Mouse (Mus musculus) forebrain, embryonic 15.5 days (tissue): ENCODE measurements around the gene Ikzf3. TPM values are rescaled to one million over a fixed set of nuclear protein-coding genes. Genes with fewer than 3 reads are reported as not detected.

Experiments used
- ATAC-seq: fragments of 200-750 bp; cut with Nextera tagmentation; replicated peaks from 2 replicates; pipeline ENCODE4 v1.8.0; 2017; ENCODE audit warnings: mild to moderate bottlenecking, moderate TSS enrichment, moderate library complexity
- H3K27ac ChIP-seq: fragments of 300-500 bp; sonication (generic); replicated peaks from 2 replicates; pipeline ENCODE4 v1.5.1; 2015; ENCODE audit warnings: mild to moderate bottlenecking, inconsistent platforms
- H3K27me3 ChIP-seq: fragments of 300-500 bp; sonication (generic); 2 replicates; pipeline ENCODE4 v1.6.1; 2015; ENCODE audit warnings: inconsistent platforms
- H3K36me3 ChIP-seq: fragments of 300-500 bp; sonication (generic); 2 replicates; pipeline ENCODE4 v1.6.1; 2015; ENCODE audit warnings: mild to moderate bottlenecking, inconsistent platforms
- H3K4me1 ChIP-seq: fragments of 300-500 bp; sonication (generic); 2 replicates; pipeline ENCODE4 v1.6.1; 2015; ENCODE audit warnings: inconsistent platforms
- H3K4me2 ChIP-seq: fragments of 300-500 bp; sonication (generic); replicated peaks from 2 replicates; pipeline ENCODE4 v1.6.1; 2015; ENCODE audit warnings: mild to moderate bottlenecking, inconsistent platforms
- H3K4me3 ChIP-seq: fragments of 300-500 bp; sonication (generic); 2 replicates; pipeline ENCODE4 v1.5.1; 2015; ENCODE audit warnings: mild to moderate bottlenecking, inconsistent platforms
- H3K9ac ChIP-seq: fragments of 300-500 bp; sonication (generic); replicated peaks from 2 replicates; pipeline ENCODE4 v1.6.1; 2015; ENCODE audit warnings: mild to moderate bottlenecking, inconsistent platforms
- H3K9me3 ChIP-seq: fragments of 300-500 bp; sonication (generic); 2 replicates; pipeline ENCODE4 v1.6.1; 2016; ENCODE audit warnings: inconsistent platforms
- WGBS: fragments of 180-500 bp; shearing (Covaris S2); methylation state at CpG from one replicate; pipeline ENCODE4 v1.1.7; 2015; ENCODE audit warnings: mixed read lengths; 5-methylcytosine and 5-hydroxymethylcytosine counted together
- polyA plus RNA-seq: library from polyadenylated mRNA; unstranded; fragments of >200 nt; fragmentation: Nextera tagmentation; extraction: Ambion mirVana; gene quantifications from 2 replicates; pipeline ENCODE4 v1.2.1, GENCODE M21; 2015

Gene Ikzf3
- polyA plus RNA-seq, 1 experiment from 2014 or later, result 0.10 TPM

DNA sequence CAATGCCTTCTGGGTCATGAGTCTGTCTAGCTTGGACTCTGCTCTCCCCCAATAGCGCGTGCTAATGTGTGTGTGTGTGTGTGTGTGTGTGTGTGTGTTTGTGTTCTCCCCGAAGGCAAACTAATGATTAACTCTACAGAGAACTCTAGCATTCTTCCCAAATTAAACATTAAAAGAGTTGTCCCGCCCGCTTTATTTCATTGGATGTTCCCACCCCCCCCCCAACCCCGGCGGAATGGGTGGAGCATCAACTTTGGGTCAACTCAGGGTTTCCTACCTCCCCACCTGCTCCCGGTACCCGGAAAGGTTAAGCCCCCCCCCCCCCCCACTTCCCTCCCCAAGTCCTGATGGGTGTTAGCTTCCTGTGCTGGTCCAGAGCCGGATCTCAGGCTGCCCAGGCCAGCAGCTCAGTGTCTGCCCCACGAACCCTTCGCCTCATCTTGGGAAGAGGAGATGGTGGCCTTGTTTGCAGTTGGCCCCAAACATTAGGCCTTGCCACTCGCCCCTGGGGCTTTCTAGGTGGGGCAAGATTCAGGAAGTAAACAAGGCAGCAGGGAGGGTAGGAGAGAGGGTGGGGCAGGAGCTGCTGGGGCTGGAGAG is 97.5 kb downstream of the Ikzf3 start:
- H3K27me3 ChIP-seq, result peaks cover 25% of the 10 kb centered on the region; the same call in 1 of the 2 replicates
- H3K9ac ChIP-seq, result no peak overlapping the region
- no peak overlapping the region for H3K4me3 ChIP-seq
- H3K27ac ChIP-seq, result no peak overlapping the region
- no peaks in the 10 kb centered on the region for H3K9me3 ChIP-seq
- WGBS, result 53% methylated on average over 13 of the region's 13 CpGs
- no peak overlapping the region for H3K4me2 ChIP-seq
- no peak for ATAC-seq
- H3K36me3 ChIP-seq, result no peaks in the 10 kb centered on the region
- H3K4me1 ChIP-seq, result 0 out of 2 replicates have a peak, but pooled peaks cover 6% of the 10 kb centered on the region

DNA sequence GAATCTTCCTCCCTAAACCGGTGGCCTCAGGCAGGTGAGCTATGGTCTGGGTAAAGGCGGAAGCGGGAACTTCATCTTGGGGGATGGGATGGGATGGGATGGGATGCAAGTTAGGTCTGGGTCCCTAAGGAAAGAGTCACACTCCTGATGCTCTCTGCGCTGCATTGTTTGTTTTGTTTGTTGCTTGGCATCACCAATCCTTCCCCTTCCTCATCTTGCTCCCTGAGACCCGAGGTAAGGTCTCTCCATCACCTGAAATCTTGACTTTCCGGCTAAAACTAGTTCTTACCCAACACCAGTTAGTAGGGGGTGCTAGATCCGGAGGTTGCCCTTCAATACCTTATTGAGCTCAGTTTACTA is 98.4 kb downstream of the Ikzf3 start:
- H3K4me2 ChIP-seq, result no peak overlapping the region
- peaks cover 25% of the 10 kb centered on the region; the same call in 1 of the 2 replicates for H3K27me3 ChIP-seq
- no peaks in the 10 kb centered on the region for H3K36me3 ChIP-seq
- WGBS, result 20% methylated on average over 7 of the region's 7 CpGs
- no peaks in the 10 kb centered on the region for H3K9me3 ChIP-seq
- H3K9ac ChIP-seq, result no peak overlapping the region
- no peak overlapping the region for H3K4me3 ChIP-seq
- ATAC-seq, result no peak
- 0 out of 2 replicates have a peak, but pooled peaks cover 6% of the 10 kb centered on the region for H3K4me1 ChIP-seq
- H3K27ac ChIP-seq, result no peak overlapping the region

DNA sequence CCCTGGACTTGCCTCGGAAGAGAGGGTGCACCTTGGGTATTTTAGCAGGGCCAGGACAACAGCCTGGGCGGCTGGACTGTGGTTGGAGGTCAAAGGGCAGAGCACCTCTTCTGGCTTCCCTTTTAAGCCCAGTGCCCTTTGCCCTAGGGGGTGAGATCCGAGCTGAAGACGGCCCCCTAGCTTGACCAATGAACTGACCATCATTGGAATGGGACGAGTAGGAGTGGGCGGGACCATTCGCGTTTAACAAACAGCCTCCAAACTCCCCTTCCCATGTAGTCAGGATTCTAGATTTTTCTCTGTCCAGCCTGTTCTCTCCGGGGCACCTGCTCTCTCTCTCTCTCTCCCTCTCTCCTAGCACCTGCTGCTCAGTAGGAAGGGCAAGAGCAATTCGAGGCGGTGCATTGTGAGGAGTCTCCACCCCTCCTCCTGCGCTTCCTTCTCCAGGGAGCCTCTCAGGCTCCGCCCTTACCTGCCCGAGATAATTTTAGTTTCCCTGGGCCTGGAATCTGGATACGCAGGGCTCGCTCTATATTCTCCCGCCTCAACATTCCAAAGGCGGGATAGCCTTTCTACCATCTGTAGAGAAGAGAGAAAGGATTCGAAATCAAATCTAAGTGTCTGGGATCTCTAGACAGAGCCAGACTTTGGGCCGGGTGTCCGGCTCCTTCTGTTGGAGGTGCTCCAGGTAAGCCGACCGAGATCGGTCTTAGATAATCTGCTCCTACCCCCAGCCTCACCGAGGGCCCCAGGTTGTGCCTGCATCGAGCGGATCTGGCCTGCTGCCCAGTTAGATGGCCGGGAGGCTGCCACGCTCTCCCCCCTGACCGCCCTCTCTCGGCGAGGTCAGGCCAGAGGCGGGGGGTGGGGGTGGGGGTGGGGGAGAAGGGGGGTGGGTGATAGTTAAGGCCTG is 99.0 kb downstream of the Ikzf3 start:
- Histone ChIP-seq H3K9ac (no peak overlapping the region), H3K27ac (no peak overlapping the region), H3K27me3 (peaks cover 25% of the 10 kb centered on the region; the same call in 1 of the 2 replicates), H3K36me3 (no peaks in the 10 kb centered on the region), H3K4me2 (peak overlapping the region; percentile 12; the same call in 1 of the 2 replicates), H3K9me3 (no peaks in the 10 kb centered on the region), H3K4me3 (0 out of 2 replicates have a peak overlapping the region, but pooled peaks have one; percentile 13), H3K4me1 (0 out of 2 replicates have a peak, but pooled peaks cover 6% of the 10 kb centered on the region)
- WGBS, result 3% methylated on average over 32 of the region's 33 CpGs
- ATAC-seq, result no peak

DNA sequence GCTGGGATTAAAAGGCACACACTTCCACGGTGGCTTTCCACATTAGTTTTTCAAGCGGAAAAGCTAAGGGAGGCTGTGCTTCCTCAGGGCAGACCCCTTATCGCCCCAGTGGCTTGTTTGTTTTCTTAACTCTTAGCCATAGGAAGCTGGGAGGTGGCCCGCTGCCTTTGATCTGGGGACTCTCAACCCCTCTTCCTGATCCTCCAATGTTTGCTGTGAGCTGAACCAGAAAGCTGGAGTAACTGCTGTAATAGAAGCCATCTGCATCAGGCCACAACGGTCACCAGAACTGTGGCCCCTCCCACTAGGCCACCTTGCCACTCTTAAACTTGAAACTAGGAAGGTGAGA is 99.6 kb downstream of the Ikzf3 start, which contains the start of gene Grb7:
Grb7 (plus strand) TSS at position 182 of the 349 bp plus-strand sequence.
- H3K4me2 ChIP-seq, result peak within 1 kb of the TSS; percentile 12; the same call in 1 of the 2 replicates
- H3K9ac ChIP-seq, result no peak within 1 kb of the TSS
- no peaks in the 10 kb centered on the region for H3K36me3 ChIP-seq
- H3K27me3 ChIP-seq, result peaks cover 25% of the 10 kb centered on the region; the same call in 1 of the 2 replicates
- no peak for ATAC-seq
- H3K27ac ChIP-seq, result no peak within 1 kb of the TSS
- H3K4me3 ChIP-seq, result 0 out of 2 replicates have a peak within 1 kb of the TSS, but pooled peaks have one; percentile 13
- WGBS, result 21% methylated on average over 5 of the region's 5 CpGs
- H3K4me1 ChIP-seq, result 0 out of 2 replicates have a peak, but pooled peaks cover 6% of the 10 kb centered on the region
- H3K9me3 ChIP-seq, result no peaks in the 10 kb centered on the region

DNA sequence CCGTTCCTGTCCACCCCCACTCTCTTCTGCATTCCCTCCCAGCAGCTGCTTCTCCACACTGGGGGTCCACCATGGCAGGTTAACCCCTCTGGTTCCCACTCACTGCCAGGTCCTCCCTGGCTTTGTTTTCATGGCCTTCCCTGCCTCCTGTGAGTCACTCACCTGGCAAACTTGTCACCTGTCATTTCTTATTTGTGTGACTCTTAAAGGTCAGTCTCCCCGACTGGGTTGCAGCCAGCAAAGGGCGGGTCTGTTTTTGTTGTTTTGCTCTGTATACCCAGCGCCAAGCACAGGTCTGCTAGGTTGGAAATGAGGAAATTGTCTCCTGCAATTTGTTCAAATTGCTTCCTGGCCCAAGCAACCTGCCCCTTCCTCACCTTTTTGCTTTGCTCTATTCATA is 100.2 kb downstream of the Ikzf3 start:
- Histone ChIP-seq H3K4me1 (0 out of 2 replicates have a peak, but pooled peaks cover 6% of the 10 kb centered on the region), H3K9me3 (no peaks in the 10 kb centered on the region), H3K36me3 (no peaks in the 10 kb centered on the region), H3K27ac (no peak overlapping the region), H3K4me3 (no peak overlapping the region), H3K27me3 (peaks cover 25% of the 10 kb centered on the region; the same call in 1 of the 2 replicates), H3K9ac (no peak overlapping the region), H3K4me2 (no peak overlapping the region)
- ATAC-seq, result no peak
- WGBS, result 67% methylated on average over 4 of the region's 4 CpGs

DNA sequence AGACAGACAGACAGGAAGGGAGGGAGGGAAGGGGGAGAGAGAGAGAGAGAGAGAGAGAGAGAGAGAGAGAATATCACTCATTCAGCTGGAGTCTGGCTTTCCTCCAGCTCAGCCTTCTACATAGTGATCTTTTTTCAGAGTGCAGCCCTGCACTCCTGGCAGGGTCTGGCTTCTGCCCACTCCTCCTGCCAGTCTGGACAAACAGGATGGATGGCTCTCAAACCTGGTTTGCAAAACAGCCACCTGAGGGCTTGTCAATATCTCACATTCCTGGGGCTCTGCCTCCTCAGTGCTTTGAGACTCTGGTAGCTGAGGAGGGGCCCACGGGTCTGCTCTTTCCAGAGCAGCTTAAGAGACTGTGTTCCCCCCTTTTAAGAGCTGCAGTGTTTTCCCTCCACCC is 100.6 kb downstream of the Ikzf3 start:
- ATAC-seq, result no peak
- no peak overlapping the region for H3K27ac ChIP-seq
- H3K27me3 ChIP-seq, result peaks cover 25% of the 10 kb centered on the region; the same call in 1 of the 2 replicates
- H3K36me3 ChIP-seq, result no peaks in the 10 kb centered on the region
- no peaks in the 10 kb centered on the region for H3K9me3 ChIP-seq
- no peak overlapping the region for H3K9ac ChIP-seq
- H3K4me2 ChIP-seq, result no peak overlapping the region
- 58% methylated on average over 1 of the region's 1 CpGs for WGBS
- H3K4me3 ChIP-seq, result no peak overlapping the region
- H3K4me1 ChIP-seq, result 0 out of 2 replicates have a peak, but pooled peaks cover 6% of the 10 kb centered on the region

DNA sequence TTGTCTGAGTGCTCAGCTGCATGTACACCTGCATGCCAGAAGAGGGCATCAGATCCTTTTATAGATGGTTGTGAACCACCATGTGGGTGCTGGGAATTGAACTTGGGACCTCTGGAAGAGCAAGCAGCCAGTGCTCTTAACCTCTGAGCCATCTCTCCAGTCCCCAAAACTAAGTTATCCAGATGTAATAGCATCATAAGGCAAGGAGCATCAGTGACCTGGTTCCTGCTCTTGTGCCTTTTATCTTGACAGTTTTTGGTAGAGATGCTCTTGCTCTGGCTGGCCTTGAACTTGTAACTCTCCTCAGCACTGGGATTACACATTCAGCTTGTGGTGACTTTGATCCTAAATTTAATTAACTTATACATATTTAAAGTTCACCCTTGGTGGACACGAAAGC is 102.1 kb downstream of the Ikzf3 start:
- no peaks in the 10 kb centered on the region for H3K9me3 ChIP-seq
- WGBS, result 94% methylated on average over 1 of the region's 1 CpGs
- ATAC-seq, result no peak
- H3K27ac ChIP-seq, result no peak overlapping the region
- peaks cover 9% of the 10 kb centered on the region; the same call in 1 of the 2 replicates for H3K4me1 ChIP-seq
- H3K27me3 ChIP-seq, result peaks cover 21% of the 10 kb centered on the region; the same call in 1 of the 2 replicates
- no peaks in the 10 kb centered on the region for H3K36me3 ChIP-seq
- H3K4me2 ChIP-seq, result no peak overlapping the region
- no peak overlapping the region for H3K9ac ChIP-seq
- H3K4me3 ChIP-seq, result no peak overlapping the region

DNA sequence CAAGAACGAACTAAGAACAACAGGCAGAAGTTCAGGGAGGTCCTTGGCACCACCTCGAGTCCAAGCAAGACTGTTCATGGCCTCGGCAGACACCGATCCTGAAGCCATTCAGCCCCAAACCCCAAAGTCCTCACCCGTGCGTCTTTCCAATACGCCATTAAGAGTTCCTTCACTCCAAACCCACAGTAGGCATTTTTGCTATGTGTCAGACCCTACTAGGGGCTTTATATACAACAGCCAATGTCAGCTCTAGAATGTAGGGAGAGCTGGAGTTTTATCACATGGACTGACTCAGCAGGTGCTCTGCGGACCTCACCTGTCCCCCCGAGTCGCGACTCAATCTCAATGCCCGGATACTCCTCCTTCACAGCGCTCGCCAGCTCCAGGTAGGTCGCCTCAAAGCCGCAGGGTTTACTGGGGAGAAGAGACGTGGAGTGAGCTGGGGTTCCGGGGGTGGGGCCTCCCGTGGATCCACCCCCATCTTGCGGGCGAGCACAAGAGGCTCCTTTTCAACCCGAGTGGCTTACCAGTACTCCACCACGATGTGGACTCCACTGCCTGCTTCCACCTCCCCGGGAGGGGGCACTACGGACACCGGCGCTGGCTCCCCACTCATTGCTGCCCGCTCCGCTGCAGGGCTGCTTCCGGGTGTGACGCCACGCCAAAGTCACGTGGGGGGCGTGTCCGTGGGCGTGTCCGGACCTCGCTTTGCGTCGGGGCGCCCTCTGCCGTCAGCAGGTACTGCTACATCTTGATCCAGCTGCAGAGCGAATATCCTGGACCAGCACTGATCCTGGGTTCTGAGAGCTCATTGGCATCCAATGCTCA is 107.3 kb downstream of the Ikzf3 start, which contains the start of gene Mien1:
Mien1 (minus strand) TSS at position 661 of the 828 bp plus-strand sequence.
- no peaks in the 10 kb centered on the region for H3K27me3 ChIP-seq
- ATAC-seq, result peak; percentile 93
- H3K4me1 ChIP-seq, result peaks cover 10% of the 10 kb centered on the region
- peak within 1 kb of the TSS; percentile 78 for H3K27ac ChIP-seq
- H3K9ac ChIP-seq, result peak within 1 kb of the TSS; percentile 64
- WGBS, result 2% methylated on average over 43 of the region's 43 CpGs
- peaks cover 6% of the 10 kb centered on the region; the same call in 1 of the 2 replicates for H3K36me3 ChIP-seq
- peak within 1 kb of the TSS; percentile 81 for H3K4me3 ChIP-seq
- H3K4me2 ChIP-seq, result peak within 1 kb of the TSS; percentile 68
- H3K9me3 ChIP-seq, result no peaks in the 10 kb centered on the region

DNA sequence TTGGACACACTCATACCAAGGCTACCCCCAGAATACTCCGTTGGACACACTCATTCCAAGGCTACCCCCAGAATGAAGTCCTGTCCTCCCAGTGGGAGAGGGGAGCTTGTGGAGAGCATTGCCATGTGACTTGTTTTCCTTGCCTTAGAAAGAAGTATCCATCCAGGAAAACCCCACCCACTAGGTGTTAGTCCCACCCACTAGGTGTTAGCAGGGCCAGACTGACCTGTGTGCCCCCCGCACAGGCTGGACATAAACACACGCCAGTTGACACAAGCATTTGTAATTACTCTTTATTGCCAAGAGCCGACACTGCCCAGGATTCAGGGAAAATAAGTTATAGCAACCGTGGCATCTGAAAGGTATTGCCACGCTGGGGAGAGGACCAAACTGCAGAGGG is 108.4 kb downstream of the Ikzf3 start:
- 91% methylated on average over 6 of the region's 6 CpGs for WGBS
- peak overlapping the region; percentile 81; the same call in 1 of the 2 replicates for H3K4me3 ChIP-seq
- ATAC-seq, result no peak

DNA sequence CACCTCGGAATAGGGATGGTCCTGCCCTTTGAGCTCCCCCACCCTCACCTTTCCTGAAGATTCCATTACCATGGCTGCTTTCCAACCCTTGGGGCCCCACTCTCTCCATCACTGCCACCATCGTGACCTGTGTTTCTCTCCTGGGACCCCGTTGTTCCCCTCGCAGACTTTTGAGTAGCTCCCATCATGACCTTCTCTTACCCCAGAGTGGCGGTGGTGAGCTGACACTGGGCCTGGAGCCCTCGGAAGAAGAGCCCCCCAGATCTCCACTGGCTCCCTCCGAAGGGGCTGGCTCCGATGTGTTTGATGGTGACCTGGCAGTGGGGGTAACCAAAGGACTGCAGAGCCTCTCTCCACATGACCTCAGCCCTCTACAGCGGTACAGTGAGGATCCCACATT is 110.1 kb downstream of the Ikzf3 start:
- Histone ChIP-seq H3K36me3 (peaks cover 6% of the 10 kb centered on the region; the same call in 1 of the 2 replicates), H3K9me3 (no peaks in the 10 kb centered on the region), H3K4me2 (no peak overlapping the region), H3K27me3 (no peaks in the 10 kb centered on the region), H3K27ac (no peak overlapping the region), H3K9ac (no peak overlapping the region), H3K4me1 (peaks cover 10% of the 10 kb centered on the region), H3K4me3 (no peak overlapping the region)
- no peak for ATAC-seq
- 90% methylated on average over 9 of the region's 9 CpGs for WGBS

More for the DNA sequence above, 108.4 kb downstream of the Ikzf3 start:
- H3K27ac ChIP-seq, result no peak overlapping the region
- H3K9ac ChIP-seq, result no peak overlapping the region
- H3K4me2 ChIP-seq, result no peak overlapping the region
- H3K27me3 ChIP-seq, result no peaks in the 10 kb centered on the region
- H3K9me3 ChIP-seq, result no peaks in the 10 kb centered on the region
- H3K36me3 ChIP-seq, result peaks cover 6% of the 10 kb centered on the region; the same call in 1 of the 2 replicates
- H3K4me1 ChIP-seq, result peaks cover 10% of the 10 kb centered on the region

DNA sequence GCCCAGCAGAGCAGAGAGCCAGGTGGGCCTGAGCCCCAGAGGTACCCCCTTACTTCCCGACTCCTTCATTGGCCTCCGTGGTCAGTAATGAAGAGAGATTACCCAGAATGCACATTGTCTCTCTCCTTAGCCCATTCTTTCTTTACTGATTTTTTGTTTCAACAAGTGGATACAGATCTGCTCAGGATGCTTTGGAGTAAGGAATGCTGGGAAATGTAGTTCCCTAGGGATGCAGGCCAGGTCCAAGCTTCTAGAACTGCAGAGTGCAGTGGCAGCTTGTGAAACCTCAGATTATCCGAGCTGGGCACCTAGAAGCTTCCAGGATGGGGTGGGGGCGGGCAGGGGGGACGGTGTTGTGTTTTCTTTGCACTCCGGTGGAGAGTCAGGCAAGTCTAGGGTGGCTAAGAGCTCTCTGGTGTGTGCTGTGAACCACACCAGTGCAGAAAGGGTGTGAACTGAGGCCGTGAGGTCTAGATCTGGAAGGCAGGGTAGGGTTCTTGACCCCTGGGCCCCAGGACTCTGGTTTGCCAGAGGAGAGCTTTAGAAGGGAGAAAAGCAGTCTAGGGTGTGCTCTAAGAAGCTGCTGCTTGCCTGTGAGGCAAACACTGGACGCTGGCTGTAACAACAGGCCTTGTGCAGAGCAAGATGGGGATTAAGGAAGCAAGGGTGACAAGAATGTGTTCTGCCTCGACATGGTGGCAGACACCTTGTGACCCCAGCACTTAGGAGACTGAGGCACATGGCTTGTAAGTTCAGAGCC is 113.9 kb downstream of the Ikzf3 start:
- Histone ChIP-seq H3K4me1 (no peaks in the 10 kb centered on the region), H3K4me2 (no peak overlapping the region), H3K27me3 (no peaks in the 10 kb centered on the region), H3K4me3 (no peak overlapping the region), H3K27ac (no peak overlapping the region), H3K9me3 (no peaks in the 10 kb centered on the region), H3K9ac (no peak overlapping the region), H3K36me3 (0 out of 2 replicates have a peak, but pooled peaks cover 2% of the 10 kb centered on the region)
- WGBS, result 77% methylated on average over 9 of the region's 9 CpGs
- no peak for ATAC-seq
